Mouse (Mus musculus): ENCODE results near the gene Nudt14. TPM values are rescaled to one million over a fixed set of nuclear protein-coding genes. Genes with fewer than 3 reads are reported as not detected.

Gene Nudt14
- polyA plus RNA-seq, 1 experiment from 2014 or later: 57.6 TPM

- H3K36me3 ChIP-seq (ENCODE audit: control insufficient read depth, insufficient read depth, low read length): no peaks in the 10 kb centered on the region
- ATAC-seq (replicated peaks; ENCODE audit: low FRiP score): no peak
- 92% methylated on average over 28 of the region's 28 CpGs for WGBS
Observed at GRCm38 (mm10) chr12:112912951-112913745, 28.8 kb downstream of the Nudt14 start.

GRCm38 (mm10) chr12:112911701-112912100 lies 30.2 kb downstream of the Nudt14 start:
- Histone ChIP-seq H3K4me2 (ENCODE audit: low read depth, low read length, severe bottlenecking) (no peak overlapping the region), H3K4me3 (ENCODE audit: low read depth, low read length) (no peak overlapping the region), H3K36me3 (ENCODE audit: control insufficient read depth, insufficient read depth, low read length) (no peaks in the 10 kb centered on the region), H3K27ac (ENCODE audit: low read depth, low read length) (no peak overlapping the region), H3K27me3 (ENCODE audit: control insufficient read depth, insufficient read depth, low read length) (no peaks in the 10 kb centered on the region), H3K9ac (ENCODE audit: low read length) (no peak overlapping the region), H3K9me3 (ENCODE audit: control insufficient read depth, low read length) (no peaks in the 10 kb centered on the region), H3K4me1 (replicated peaks; ENCODE audit: control insufficient read depth, insufficient read depth, low read length) (no peaks in the 10 kb centered on the region)
- ATAC-seq (replicated peaks; ENCODE audit: low FRiP score) (no peak), DNase-seq (ENCODE audit: low spot score) (no peak)
- 89% methylated on average over 17 of the region's 17 CpGs for WGBS

More at GRCm38 (mm10) chr12:112912951-112913745, 28.8 kb downstream of the Nudt14 start:
- H3K27ac ChIP-seq (ENCODE audit: low read depth, low read length): no peak overlapping the region
- H3K4me2 ChIP-seq (ENCODE audit: low read depth, low read length, severe bottlenecking): no peak overlapping the region
- no peak overlapping the region for H3K9ac ChIP-seq (ENCODE audit: low read length)
- no peak for DNase-seq (ENCODE audit: low spot score)
- H3K4me3 ChIP-seq (ENCODE audit: low read depth, low read length): no peak overlapping the region
- H3K9me3 ChIP-seq (ENCODE audit: control insufficient read depth, low read length): no peaks in the 10 kb centered on the region
- no peaks in the 10 kb centered on the region for H3K4me1 ChIP-seq (replicated peaks; ENCODE audit: control insufficient read depth, insufficient read depth, low read length)
- H3K27me3 ChIP-seq (ENCODE audit: control insufficient read depth, insufficient read depth, low read length): no peaks in the 10 kb centered on the region

GRCm38 (mm10) chr12:112908991-112909390 lies 32.9 kb downstream of the Nudt14 start:
- Histone ChIP-seq H3K27ac (ENCODE audit: low read depth, low read length) (no peak overlapping the region), H3K4me1 (replicated peaks; ENCODE audit: control insufficient read depth, insufficient read depth, low read length) (no peaks in the 10 kb centered on the region), H3K36me3 (ENCODE audit: control insufficient read depth, insufficient read depth, low read length) (no peaks in the 10 kb centered on the region), H3K27me3 (ENCODE audit: control insufficient read depth, insufficient read depth, low read length) (no peaks in the 10 kb centered on the region), H3K4me3 (ENCODE audit: low read depth, low read length) (no peak overlapping the region), H3K9ac (ENCODE audit: low read length) (no peak overlapping the region), H3K9me3 (ENCODE audit: control insufficient read depth, low read length) (no peaks in the 10 kb centered on the region), H3K4me2 (ENCODE audit: low read depth, low read length, severe bottlenecking) (no peak overlapping the region)
- DNase-seq (ENCODE audit: low spot score): no peak
- ATAC-seq (replicated peaks; ENCODE audit: low FRiP score): no peak
- WGBS: 97% methylated on average over 22 of the region's 22 CpGs

- Histone ChIP-seq H3K4me1 (replicated peaks; ENCODE audit: control insufficient read depth, insufficient read depth, low read length) (no peaks in the 10 kb centered on the region), H3K27me3 (ENCODE audit: control insufficient read depth, insufficient read depth, low read length) (no peaks in the 10 kb centered on the region), H3K4me2 (ENCODE audit: low read depth, low read length, severe bottlenecking) (no peak overlapping the region), H3K9me3 (ENCODE audit: control insufficient read depth, low read length) (no peaks in the 10 kb centered on the region), H3K9ac (ENCODE audit: low read length) (no peak overlapping the region), H3K4me3 (ENCODE audit: low read depth, low read length) (no peak overlapping the region), H3K36me3 (ENCODE audit: control insufficient read depth, insufficient read depth, low read length) (no peaks in the 10 kb centered on the region), H3K27ac (ENCODE audit: low read depth, low read length) (no peak overlapping the region)
- 84% methylated on average over 5 of the region's 5 CpGs for WGBS
- no peak for ATAC-seq (replicated peaks; ENCODE audit: low FRiP score)
- DNase-seq (ENCODE audit: low spot score): no peak
Observed at GRCm38 (mm10) chr12:112905001-112905400, 36.9 kb downstream of the Nudt14 start.

GRCm38 (mm10) chr12:112903941-112904340 lies 38.0 kb downstream of the Nudt14 start:
- Histone ChIP-seq H3K27me3 (ENCODE audit: control insufficient read depth, insufficient read depth, low read length) (no peaks in the 10 kb centered on the region), H3K4me1 (replicated peaks; ENCODE audit: control insufficient read depth, insufficient read depth, low read length) (no peaks in the 10 kb centered on the region), H3K27ac (ENCODE audit: low read depth, low read length) (no peak overlapping the region), H3K9me3 (ENCODE audit: control insufficient read depth, low read length) (no peaks in the 10 kb centered on the region), H3K9ac (ENCODE audit: low read length) (no peak overlapping the region), H3K36me3 (ENCODE audit: control insufficient read depth, insufficient read depth, low read length) (no peaks in the 10 kb centered on the region), H3K4me3 (ENCODE audit: low read depth, low read length) (no peak overlapping the region), H3K4me2 (ENCODE audit: low read depth, low read length, severe bottlenecking) (no peak overlapping the region)
- no peak for DNase-seq (ENCODE audit: low spot score)
- no peak for ATAC-seq (replicated peaks; ENCODE audit: low FRiP score)
- 78% methylated on average over 8 of the region's 8 CpGs for WGBS

- no peak overlapping the region for H3K27ac ChIP-seq (ENCODE audit: low read depth, low read length)
- no peak for DNase-seq (ENCODE audit: low spot score)
- no peaks in the 10 kb centered on the region for H3K27me3 ChIP-seq (ENCODE audit: control insufficient read depth, insufficient read depth, low read length)
- no peaks in the 10 kb centered on the region; the same call in 1 of the 2 replicates for H3K4me1 ChIP-seq (replicated peaks; ENCODE audit: control insufficient read depth, insufficient read depth, low read length)
- H3K9me3 ChIP-seq (ENCODE audit: control insufficient read depth, low read length): no peaks in the 10 kb centered on the region
- no peaks in the 10 kb centered on the region for H3K36me3 ChIP-seq (ENCODE audit: control insufficient read depth, insufficient read depth, low read length)
- WGBS: 88% methylated on average over 9 of the region's 9 CpGs
- H3K4me2 ChIP-seq (ENCODE audit: low read depth, low read length, severe bottlenecking): no peak overlapping the region
- no peak overlapping the region for H3K9ac ChIP-seq (ENCODE audit: low read length)
- H3K4me3 ChIP-seq (ENCODE audit: low read depth, low read length): no peak overlapping the region
- no peak for ATAC-seq (replicated peaks; ENCODE audit: low FRiP score)
Observed at GRCm38 (mm10) chr12:112900641-112901040, 41.3 kb downstream of the Nudt14 start.

GRCm38 (mm10) chr12:112898960-112899359 lies 43.0 kb downstream of the Nudt14 start:
- Histone ChIP-seq H3K9ac (ENCODE audit: low read length) (no peak overlapping the region), H3K27me3 (ENCODE audit: control insufficient read depth, insufficient read depth, low read length) (no peaks in the 10 kb centered on the region), H3K4me2 (ENCODE audit: low read depth, low read length, severe bottlenecking) (no peak overlapping the region), H3K27ac (ENCODE audit: low read depth, low read length) (no peak overlapping the region), H3K9me3 (ENCODE audit: control insufficient read depth, low read length) (no peaks in the 10 kb centered on the region), H3K4me1 (replicated peaks; ENCODE audit: control insufficient read depth, insufficient read depth, low read length) (no peaks in the 10 kb centered on the region; the same call in 1 of the 2 replicates), H3K4me3 (ENCODE audit: low read depth, low read length) (no peak overlapping the region), H3K36me3 (ENCODE audit: control insufficient read depth, insufficient read depth, low read length) (no peaks in the 10 kb centered on the region)
- WGBS: 64% methylated on average over 4 of the region's 4 CpGs
- DNase-seq (ENCODE audit: low spot score): no peak
- ATAC-seq (replicated peaks; ENCODE audit: low FRiP score): no peak

GRCm38 (mm10) chr12:112898351-112898750 lies 43.6 kb downstream of the Nudt14 start:
- WGBS: 79% methylated on average over 12 of the region's 12 CpGs

More at GRCm38 (mm10) chr12:112898351-112898750, 43.6 kb downstream of the Nudt14 start:
- Histone ChIP-seq H3K4me1 (replicated peaks; ENCODE audit: control insufficient read depth, insufficient read depth, low read length) (no peaks in the 10 kb centered on the region; the same call in 1 of the 2 replicates), H3K27me3 (ENCODE audit: control insufficient read depth, insufficient read depth, low read length) (no peaks in the 10 kb centered on the region), H3K4me3 (ENCODE audit: low read depth, low read length) (no peak overlapping the region), H3K27ac (ENCODE audit: low read depth, low read length) (no peak overlapping the region), H3K9ac (ENCODE audit: low read length) (no peak overlapping the region), H3K36me3 (ENCODE audit: control insufficient read depth, insufficient read depth, low read length) (no peaks in the 10 kb centered on the region), H3K4me2 (ENCODE audit: low read depth, low read length, severe bottlenecking) (no peak overlapping the region), H3K9me3 (ENCODE audit: control insufficient read depth, low read length) (no peaks in the 10 kb centered on the region)
- ATAC-seq (replicated peaks; ENCODE audit: low FRiP score) (no peak), DNase-seq (ENCODE audit: low spot score) (no peak)

Measured in forebrain, embryonic 11.5 days (tissue).